ENCODE assay signal across 8 mouse cellular contexts in the genomic region with DNA sequence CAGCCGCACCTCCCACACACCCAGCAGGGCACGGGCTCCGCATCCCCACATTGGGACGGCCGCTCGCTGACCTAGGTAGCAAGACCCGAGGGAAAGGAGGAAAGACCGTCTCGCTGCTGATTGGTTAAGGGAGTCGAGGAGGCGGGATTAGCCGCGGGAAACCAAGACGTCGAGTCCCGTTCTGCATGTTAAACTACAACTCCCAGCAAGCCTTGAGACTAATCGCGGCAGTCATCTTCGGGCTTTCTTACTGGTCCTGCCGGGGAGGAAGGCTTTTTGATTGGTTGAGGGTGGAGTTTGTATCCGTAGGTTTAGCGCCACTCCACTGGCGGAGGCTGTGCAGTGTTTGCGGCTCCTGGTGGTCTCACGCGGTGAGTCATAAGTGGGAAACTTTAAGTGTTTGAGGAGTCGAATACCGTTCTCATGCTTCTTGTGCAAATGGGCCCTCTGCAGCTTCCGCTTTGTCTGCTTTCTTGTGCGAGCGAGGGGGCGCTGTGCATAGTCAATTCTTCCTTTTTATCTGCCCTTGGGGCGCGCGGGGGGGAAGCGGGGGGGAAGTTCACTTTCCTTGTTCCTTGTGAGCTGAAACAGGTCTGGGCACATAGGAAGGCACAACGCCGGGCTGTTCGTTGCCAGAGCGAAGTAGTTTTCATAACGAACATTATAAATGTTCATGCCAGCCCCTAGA. TPM values are rescaled to one million over a fixed set of nuclear protein-coding genes. Genes with fewer than 3 reads are reported as not detected.
DNase-seq lines count a peak whose midpoint lies in the region; ATAC-seq lines count a peak whose summit lies in the region.

A gene (minus strand): TSS at position 100 of the 688 bp plus-strand sequence.
A gene (plus strand): TSS at position 302 of the 688 bp plus-strand sequence.

- H3K36me3 ChIP-seq in forebrain, embryonic 14.5 days (ENCODE audit: control insufficient read depth, insufficient read depth, low read length): peaks cover 13% of the 10 kb centered on the region
- no peaks in the 10 kb centered on the region for H3K36me3 ChIP-seq in neural tube, embryonic 15.5 days

- H3K27ac ChIP-seq in forebrain, embryonic 14.5 days (ENCODE audit: low read depth, low read length): peak within 1 kb of the TSS; percentile 35
- H3K27ac ChIP-seq in neural tube, embryonic 15.5 days (replicated peaks): peak within 1 kb of the TSS; percentile 83

- peak within 1 kb of the TSS; percentile 79 for H3K4me2 ChIP-seq in forebrain, embryonic 14.5 days (ENCODE audit: low read length)
- peak within 1 kb of the TSS; percentile 90 for H3K4me2 ChIP-seq in neural tube, embryonic 15.5 days

- no peaks in the 10 kb centered on the region for H3K27me3 ChIP-seq in forebrain, embryonic 14.5 days (replicated peaks; ENCODE audit: control insufficient read depth, insufficient read depth, low read length)
- H3K27me3 ChIP-seq in neural tube, embryonic 15.5 days (replicated peaks): no peaks in the 10 kb centered on the region

- H3K9me3 ChIP-seq in forebrain, embryonic 14.5 days (replicated peaks; ENCODE audit: control insufficient read depth, low read length): no peaks in the 10 kb centered on the region
- no peaks in the 10 kb centered on the region for H3K9me3 ChIP-seq in neural tube, embryonic 15.5 days (replicated peaks)

- intact Hi-C loops in heart, postnatal 14 days (cut with DNase I): loop anchor here (5.0 kb wide), 5 partner anchors 37 to 417 kb away; a partner anchor contains a TSS

- H3K4me3 ChIP-seq in forebrain, embryonic 14.5 days (ENCODE audit: low read depth, low read length): peak within 1 kb of the TSS; percentile 65
- H3K4me3 ChIP-seq in neural tube, embryonic 15.5 days (replicated peaks): peak within 1 kb of the TSS; percentile 86

- peak; percentile 100 for ATAC-seq in forebrain, embryonic 14.5 days
- peak; percentile 99 for ATAC-seq in neural tube, embryonic 15.5 days (ENCODE audit: low FRiP score)

- no peaks in the 10 kb centered on the region for H3K4me1 ChIP-seq in forebrain, embryonic 14.5 days (ENCODE audit: control insufficient read depth, insufficient read depth, low read length)
- peaks cover 20% of the 10 kb centered on the region for H3K4me1 ChIP-seq in neural tube, embryonic 15.5 days

- under 1% methylated on average over 37 of the region's 41 CpGs for WGBS in forebrain, embryonic 14.5 days
- WGBS in neural tube, embryonic 15.5 days: under 1% methylated on average over 41 of the region's 41 CpGs

- peak within 1 kb of the TSS; percentile 77 for H3K9ac ChIP-seq in forebrain, embryonic 14.5 days (ENCODE audit: low read length)
- peak within 1 kb of the TSS; percentile 74 for H3K9ac ChIP-seq in neural tube, embryonic 15.5 days (replicated peaks)

- peak; percentile 99 for DNase-seq in ES-CJ7 (ENCODE audit: low read depth, low spot score)
- DNase-seq in cerebellum, adult 11 months: peak; percentile 98
- DNase-seq in forebrain, embryonic 14.5 days (ENCODE audit: low spot score): peak; percentile 99
- DNase-seq in heart, postnatal 14 days: peak; percentile 96 to 97
- peak; percentile 99 for DNase-seq in layer of hippocampus, adult 11-12 months (ENCODE audit: low spot score)
- DNase-seq in lung, adult 18-20 months: peak; percentile 99
- peak; percentile 99 for DNase-seq in testis, postnatal 14 days (ENCODE audit: low spot score)

RNA-seq across cellular contexts. Expression of the first gene that starts in this region (rescaled TPM):
- polyA plus RNA-seq in forebrain, embryonic 14.5 days (2014; fragmentation: Nextera tagmentation; extraction: Ambion mirVana): 9.1 and 11.0 TPM in 2 replicates
- total RNA-seq in heart, postnatal 14 days (2021): 10 to 100 TPM; 16.4 to 20.7 TPM
- 10.8 and 15.9 TPM in 2 replicates for polyA plus RNA-seq in neural tube, embryonic 15.5 days (2015; fragmentation: Nextera tagmentation; extraction: Ambion mirVana)

RNA-seq across cellular contexts. Expression of the second gene that starts in this region (rescaled TPM):
- polyA plus RNA-seq in forebrain, embryonic 14.5 days (2014; fragmentation: Nextera tagmentation; extraction: Ambion mirVana): 10.2 and 13.9 TPM in 2 replicates
- 1 to 10 TPM; 4.0 to 5.2 TPM for total RNA-seq in heart, postnatal 14 days (2021)
- 6.0 and 13.2 TPM in 2 replicates for polyA plus RNA-seq in neural tube, embryonic 15.5 days (2015; fragmentation: Nextera tagmentation; extraction: Ambion mirVana)

Comparison
In these comparisons a context has a peak if more than half of its experiments do, and no peak if none do; other contexts are left out.
1. Peak in every context shown above with its lines: DNase-seq, ATAC-seq, H3K4me3 ChIP-seq and H3K27ac ChIP-seq.